Mouse (Mus musculus): ENCODE measurements around the gene Kcnj13. TPM values are rescaled to one million over a fixed set of nuclear protein-coding genes. Genes with fewer than 3 reads are reported as not detected.

Kcnj13 gene
- polyA plus RNA-seq, 1 experiment from 2014 or later = 0.41 TPM

GRCm38 (mm10) chr1:87381152-87381551 is 13.4 kb downstream of the Kcnj13 start:
- DNase-seq (ENCODE audit: low read depth, low spot score) (no peak), ATAC-seq (no peak)
- CTCF ChIA-PET = no interaction called here
- TF ChIP-seq CTCF (IDR thresholded peaks at IDR 0.05) = no peak
- H3K27me3 ChIP-seq = no peaks in the 10 kb centered on the region
- in situ Hi-C loops (cut with MboI; ENCODE audit: low pct_unique_long_range_greater_than_20kb) = no loop called here
- POLR2A ChIA-PET = no interaction called here

GRCm38 (mm10) chr1:87379919-87380318 is 14.6 kb downstream of the Kcnj13 start:
- ChIA-PET CTCF (interaction anchor here (1.0 kb wide), 1 partner anchor 59 kb away, joined by 3 read pairs; no protein-coding TSS in a partner anchor), POLR2A (no interaction called here)
- no peaks in the 10 kb centered on the region for H3K27me3 ChIP-seq
- no peak for DNase-seq (ENCODE audit: low read depth, low spot score)
- no peak for ATAC-seq
- TF ChIP-seq CTCF (IDR thresholded peaks at IDR 0.05) = peak; percentile 44
- in situ Hi-C loops (cut with MboI; ENCODE audit: low pct_unique_long_range_greater_than_20kb) = no loop called here

GRCm38 (mm10) chr1:87378024-87378560 is 16.4 kb downstream of the Kcnj13 start:
- CTCF ChIA-PET = interaction anchor here (0.8 kb wide), 1 partner anchor 88 kb away, joined by 3 read pairs; no protein-coding TSS in a partner anchor
- ATAC-seq (no peak), DNase-seq (ENCODE audit: low read depth, low spot score) (peak; percentile 37)
- in situ Hi-C loops (cut with MboI; ENCODE audit: low pct_unique_long_range_greater_than_20kb) = no loop called here
- H3K27me3 ChIP-seq = no peaks in the 10 kb centered on the region
- no peak for TF ChIP-seq CTCF (IDR thresholded peaks at IDR 0.05)
- POLR2A ChIA-PET = interaction anchor here (0.8 kb wide), 1 partner anchor 9 kb away, joined by 3 read pairs; no protein-coding TSS in a partner anchor

DNA sequence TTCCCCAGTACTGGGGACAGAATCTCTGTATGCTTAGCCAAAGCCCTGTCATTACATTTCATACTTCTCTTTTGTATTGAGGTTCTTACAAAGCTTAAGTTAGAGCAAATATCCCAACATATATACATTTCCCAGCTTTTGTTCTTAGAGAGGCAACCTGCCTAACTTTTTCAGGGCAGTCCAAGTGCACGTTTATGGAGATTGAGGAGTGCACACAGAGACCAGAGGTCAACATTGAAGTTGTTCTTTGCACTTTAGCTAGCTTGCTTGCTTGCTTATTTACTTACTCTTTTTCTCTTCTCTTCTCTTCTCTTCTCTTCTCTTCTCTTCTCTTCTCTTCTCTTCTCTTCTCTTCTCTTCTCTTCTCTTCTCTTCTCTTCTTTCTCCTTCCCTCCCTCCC is 34.3 kb downstream of the Kcnj13 start:
- in situ Hi-C loops (cut with MboI; ENCODE audit: low pct_unique_long_range_greater_than_20kb) = no loop called here
- no peak for ATAC-seq
- ChIA-PET POLR2A (no interaction called here), CTCF (interaction anchor here (0.8 to 1.4 kb wide), 4 partner anchors 15 to 143 kb away, joined by 3 to 4 read pairs (median 3); no protein-coding TSS in a partner anchor)
- TF ChIP-seq CTCF (IDR thresholded peaks at IDR 0.05) = no peak
- no peaks in the 10 kb centered on the region for H3K27me3 ChIP-seq
- no peak for DNase-seq (ENCODE audit: low read depth, low spot score)

DNA sequence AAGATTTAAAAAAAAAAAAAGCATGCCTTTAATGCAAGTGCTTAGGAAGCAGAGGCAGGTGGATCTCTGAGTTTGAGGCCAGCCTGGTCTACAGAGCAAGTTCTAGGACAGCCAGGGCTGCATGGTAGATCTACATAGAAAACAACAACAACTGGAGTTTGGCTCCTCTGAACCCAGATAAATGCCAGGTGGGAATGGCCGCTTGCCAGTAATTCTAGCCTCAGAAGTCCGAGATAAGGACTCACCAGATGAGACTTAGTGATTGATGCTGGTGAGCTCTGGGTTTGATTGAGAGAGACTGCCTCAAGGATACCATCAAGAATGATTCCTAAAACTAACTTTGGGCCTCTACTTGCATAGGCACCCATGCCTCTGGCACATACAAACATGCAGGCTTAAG is 44.0 kb downstream of the Kcnj13 start:
- in situ Hi-C loops (cut with MboI; ENCODE audit: low pct_unique_long_range_greater_than_20kb) = no loop called here
- DNase-seq (ENCODE audit: low read depth, low spot score) (no peak), ATAC-seq (no peak)
- CTCF ChIA-PET = no interaction called here
- no peak for TF ChIP-seq CTCF (IDR thresholded peaks at IDR 0.05)
- POLR2A ChIA-PET = no interaction called here
- no peaks in the 10 kb centered on the region for H3K27me3 ChIP-seq

Other genes starting within 250 kb of the Kcnj13 start
- 0.45 TPM for gene Ecel1, start 238.2 kb downstream of the Kcnj13 start, polyA plus RNA-seq (2021)
- gene Prss56, start 211.4 kb downstream of the Kcnj13 start, polyA plus RNA-seq (2021) = 0.06 TPM
- not detected for gene Chrnd, start 204.1 kb downstream of the Kcnj13 start, polyA plus RNA-seq (2021)
- not detected for gene Chrng, start 190.1 kb downstream of the Kcnj13 start, polyA plus RNA-seq (2021)
- gene Eif4e2, start 180.8 kb downstream of the Kcnj13 start, polyA plus RNA-seq (2021) = 136 TPM
- 26.0 TPM for gene Efhd1, start 130.4 kb downstream of the Kcnj13 start, polyA plus RNA-seq (2021)
- gene Gigyf2, start 67.7 kb downstream of the Kcnj13 start, polyA plus RNA-seq (2021) = 107 TPM
- not detected for gene Snorc, start 75.5 kb upstream of the Kcnj13 start, polyA plus RNA-seq (2021)
- 1.1 TPM for gene Neu2, start 115.2 kb upstream of the Kcnj13 start, polyA plus RNA-seq (2021)
- gene Ngef, start 179.1 kb upstream of the Kcnj13 start, polyA plus RNA-seq (2021) = 8.6 TPM
- 0.30 TPM for gene Inpp5d, start 225.6 kb upstream of the Kcnj13 start, polyA plus RNA-seq (2021)